Mouse (Mus musculus): ENCODE results near the gene Atrnl1. TPM values are rescaled to one million over a fixed set of nuclear protein-coding genes. Genes with fewer than 3 reads are reported as not detected.

Gene Atrnl1
- polyA plus RNA-seq, 1 experiment from 2014 or later = 5.0 TPM

DNA sequence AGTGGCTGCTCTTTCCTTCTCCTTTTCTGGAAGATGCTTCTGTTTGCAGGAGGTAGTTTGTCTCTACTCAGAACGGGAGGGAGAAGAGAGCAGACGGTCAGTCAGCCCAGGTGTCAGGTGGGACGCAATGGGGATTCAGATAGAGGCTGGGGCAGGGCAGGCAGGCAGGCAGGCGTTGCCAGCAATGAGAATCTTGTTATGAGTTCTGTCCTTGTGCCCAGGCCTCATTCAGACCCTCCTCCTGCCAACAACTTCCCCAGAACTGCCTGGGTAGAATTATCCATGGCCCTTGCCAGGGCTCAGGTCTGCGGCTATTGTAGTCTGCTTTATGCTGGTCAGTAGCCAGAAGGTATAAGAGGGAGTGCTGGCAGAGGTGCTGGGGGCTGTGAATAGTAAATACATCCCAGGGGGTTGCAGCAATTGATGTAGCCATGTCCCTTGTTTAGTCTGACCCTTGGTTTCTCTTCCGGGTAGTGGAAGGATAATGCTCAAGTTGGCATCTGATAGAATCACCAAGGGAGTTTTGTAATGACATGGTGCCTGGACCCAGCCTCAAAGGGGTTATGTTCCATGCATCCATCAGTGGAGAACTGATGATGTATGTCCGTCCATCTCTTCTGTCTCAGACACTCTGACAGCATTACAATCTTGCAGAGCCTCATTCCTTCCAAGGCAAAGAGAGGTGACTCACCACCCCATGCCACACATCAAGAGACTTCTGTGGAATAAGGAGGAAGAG, 554.2 kb downstream of the Atrnl1 start:
- H3K27ac ChIP-seq (ENCODE audit: low read depth, low read length) = no peak overlapping the region
- no peak overlapping the region; the same call in 1 of the 2 replicates for H3K4me2 ChIP-seq (ENCODE audit: low read depth, low read length, severe bottlenecking)

DNA sequence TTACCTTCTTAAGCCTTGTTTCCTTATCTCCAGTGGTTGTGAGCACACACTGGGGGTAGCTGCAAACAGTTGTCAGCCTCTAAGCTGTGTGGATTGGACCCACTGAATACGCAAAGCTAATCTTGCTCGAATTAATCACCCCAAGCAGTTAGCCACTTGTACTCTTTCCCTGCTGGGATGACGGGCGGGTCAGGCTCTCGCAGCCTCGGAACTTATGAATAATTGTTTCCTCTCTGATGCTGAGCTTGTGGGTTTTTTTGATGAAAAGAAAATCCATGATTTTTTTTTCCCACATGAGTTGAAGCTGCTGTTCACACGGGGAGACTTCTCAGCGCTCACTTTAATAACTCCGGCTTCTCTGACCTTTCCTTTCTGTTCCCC, 554.8 kb downstream of the Atrnl1 start:
- H3K27me3 ChIP-seq (ENCODE audit: control insufficient read depth, insufficient read depth, low read length) = 0 out of 2 replicates have a peak, but pooled peaks cover 3% of the 10 kb centered on the region
- H3K9ac ChIP-seq (ENCODE audit: low read length) = no peak overlapping the region
- H3K36me3 ChIP-seq (ENCODE audit: control insufficient read depth, insufficient read depth, low read length) = no peaks in the 10 kb centered on the region
- peak overlapping the region; percentile 2 for H3K4me2 ChIP-seq (ENCODE audit: low read depth, low read length, severe bottlenecking)
- WGBS = 25% methylated on average over 9 of the region's 9 CpGs
- H3K4me3 ChIP-seq (ENCODE audit: low read depth, low read length) = no peak overlapping the region
- H3K9me3 ChIP-seq (ENCODE audit: control insufficient read depth, low read length) = no peaks in the 10 kb centered on the region
- ATAC-seq (replicated peaks; ENCODE audit: low FRiP score) (no peak), DNase-seq (ENCODE audit: low spot score) (no peak)
- no peak overlapping the region for H3K27ac ChIP-seq (ENCODE audit: low read depth, low read length)
- peaks cover 6% of the 10 kb centered on the region; the same call in 1 of the 2 replicates for H3K4me1 ChIP-seq (replicated peaks; ENCODE audit: control insufficient read depth, insufficient read depth, low read length)

More for the DNA sequence above, 554.2 kb downstream of the Atrnl1 start:
- no peak overlapping the region for H3K9ac ChIP-seq (ENCODE audit: low read length)
- 82% methylated on average over 7 of the region's 7 CpGs for WGBS
- no peak overlapping the region for H3K4me3 ChIP-seq (ENCODE audit: low read depth, low read length)
- ATAC-seq (replicated peaks; ENCODE audit: low FRiP score) = no peak
- no peaks in the 10 kb centered on the region for H3K36me3 ChIP-seq (ENCODE audit: control insufficient read depth, insufficient read depth, low read length)
- H3K27me3 ChIP-seq (ENCODE audit: control insufficient read depth, insufficient read depth, low read length) = 0 out of 2 replicates have a peak, but pooled peaks cover 3% of the 10 kb centered on the region
- H3K9me3 ChIP-seq (ENCODE audit: control insufficient read depth, low read length) = no peaks in the 10 kb centered on the region
- no peak for DNase-seq (ENCODE audit: low spot score)
- peaks cover 6% of the 10 kb centered on the region; the same call in 1 of the 2 replicates for H3K4me1 ChIP-seq (replicated peaks; ENCODE audit: control insufficient read depth, insufficient read depth, low read length)

DNA sequence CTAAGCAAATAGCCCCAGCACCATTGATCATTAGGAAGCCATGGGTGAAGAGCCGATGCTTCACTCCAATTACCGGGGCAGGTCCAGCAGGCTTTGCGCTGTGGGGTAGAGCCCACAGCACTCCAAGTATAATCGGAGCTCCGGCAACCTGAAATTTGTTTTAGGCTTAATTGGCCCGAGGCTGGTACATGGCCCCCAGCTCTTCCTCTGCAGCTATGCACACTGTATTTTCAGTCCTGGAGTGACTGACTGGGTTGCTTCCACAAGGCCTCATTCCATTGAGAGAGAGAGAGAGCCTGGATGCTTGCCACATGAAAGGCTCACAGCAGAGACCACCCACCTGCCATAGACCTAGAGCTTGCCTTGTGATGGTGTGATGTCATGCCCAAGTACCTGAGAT, 555.3 kb downstream of the Atrnl1 start:
- H3K4me2 ChIP-seq (ENCODE audit: low read depth, low read length, severe bottlenecking) = peak overlapping the region; percentile 2

DNA sequence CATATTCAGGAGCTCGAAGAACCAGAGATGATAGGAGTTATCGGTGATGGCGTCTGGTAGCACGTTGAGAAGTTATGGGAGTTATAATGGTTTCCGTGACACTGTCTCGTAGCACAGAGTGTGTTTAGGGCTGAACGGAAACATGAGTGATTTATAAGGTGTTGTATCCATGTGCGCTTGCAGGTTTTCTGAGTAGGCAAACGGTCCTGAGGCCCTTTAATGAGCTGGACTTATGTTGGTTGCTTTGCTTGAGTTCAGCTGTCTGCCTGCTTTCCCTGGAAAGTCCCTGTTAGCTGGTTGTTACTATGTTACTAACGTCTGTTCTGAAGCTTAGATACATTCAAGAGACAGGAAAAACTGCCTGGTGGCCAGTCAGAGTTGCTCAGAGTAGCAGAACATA, 567.6 kb downstream of the Atrnl1 start:
- H3K9me3 ChIP-seq (ENCODE audit: control insufficient read depth, low read length) = no peaks in the 10 kb centered on the region

More for the DNA sequence above, 555.3 kb downstream of the Atrnl1 start:
- Histone ChIP-seq H3K27ac (ENCODE audit: low read depth, low read length) (no peak overlapping the region), H3K9ac (ENCODE audit: low read length) (no peak overlapping the region), H3K4me3 (ENCODE audit: low read depth, low read length) (no peak overlapping the region), H3K27me3 (ENCODE audit: control insufficient read depth, insufficient read depth, low read length) (0 out of 2 replicates have a peak, but pooled peaks cover 3% of the 10 kb centered on the region), H3K9me3 (ENCODE audit: control insufficient read depth, low read length) (no peaks in the 10 kb centered on the region), H3K4me1 (replicated peaks; ENCODE audit: control insufficient read depth, insufficient read depth, low read length) (peaks cover 6% of the 10 kb centered on the region; the same call in 1 of the 2 replicates), H3K36me3 (ENCODE audit: control insufficient read depth, insufficient read depth, low read length) (no peaks in the 10 kb centered on the region)
- peak; percentile 59 for DNase-seq (ENCODE audit: low spot score)
- 42% methylated on average over 6 of the region's 6 CpGs for WGBS
- peak; percentile 51; the same call in 1 of the 2 replicates for ATAC-seq (replicated peaks; ENCODE audit: low FRiP score)

DNA sequence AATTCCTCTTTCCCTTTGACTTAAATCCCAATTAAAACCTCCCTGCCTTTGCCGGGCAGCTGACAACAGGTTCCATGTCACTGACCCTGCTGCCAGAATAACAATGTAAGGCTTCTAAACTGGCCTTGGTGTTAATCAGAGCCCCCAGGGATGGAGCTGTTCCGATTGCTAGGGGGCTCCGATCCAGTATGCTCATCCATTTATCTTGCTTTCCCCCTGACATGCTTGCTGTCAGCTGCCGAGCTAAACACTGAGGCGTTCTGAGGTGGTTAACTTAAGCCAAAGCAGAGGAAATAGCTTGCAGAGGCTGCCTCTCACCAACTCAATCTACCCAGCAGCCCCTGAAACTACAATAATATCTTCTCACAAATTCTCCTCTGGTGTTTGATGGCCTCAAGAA, 569.9 kb downstream of the Atrnl1 start:
- Histone ChIP-seq H3K9me3 (ENCODE audit: control insufficient read depth, low read length) (no peaks in the 10 kb centered on the region), H3K4me2 (ENCODE audit: low read depth, low read length, severe bottlenecking) (no peak overlapping the region), H3K27me3 (ENCODE audit: control insufficient read depth, insufficient read depth, low read length) (no peaks in the 10 kb centered on the region), H3K27ac (ENCODE audit: low read depth, low read length) (no peak overlapping the region), H3K4me3 (ENCODE audit: low read depth, low read length) (no peak overlapping the region), H3K4me1 (replicated peaks; ENCODE audit: control insufficient read depth, insufficient read depth, low read length) (no peaks in the 10 kb centered on the region), H3K36me3 (ENCODE audit: control insufficient read depth, insufficient read depth, low read length) (no peaks in the 10 kb centered on the region), H3K9ac (ENCODE audit: low read length) (no peak overlapping the region)
- DNase-seq (ENCODE audit: low spot score) = no peak
- WGBS = 7% methylated on average over 5 of the region's 5 CpGs
- ATAC-seq (replicated peaks; ENCODE audit: low FRiP score) = no peak

More for the DNA sequence above, 567.6 kb downstream of the Atrnl1 start:
- Histone ChIP-seq H3K4me2 (ENCODE audit: low read depth, low read length, severe bottlenecking) (no peak overlapping the region), H3K27me3 (ENCODE audit: control insufficient read depth, insufficient read depth, low read length) (no peaks in the 10 kb centered on the region), H3K9ac (ENCODE audit: low read length) (no peak overlapping the region), H3K36me3 (ENCODE audit: control insufficient read depth, insufficient read depth, low read length) (no peaks in the 10 kb centered on the region), H3K27ac (ENCODE audit: low read depth, low read length) (no peak overlapping the region), H3K4me3 (ENCODE audit: low read depth, low read length) (no peak overlapping the region), H3K4me1 (replicated peaks; ENCODE audit: control insufficient read depth, insufficient read depth, low read length) (no peaks in the 10 kb centered on the region)
- ATAC-seq (replicated peaks; ENCODE audit: low FRiP score) (no peak), DNase-seq (ENCODE audit: low spot score) (no peak)
- 91% methylated on average over 10 of the region's 10 CpGs for WGBS

Small RNA genes within 50 kb of the gene (microRNA-seq; reads per million reads assigned to microRNA genes)
- not detected for gene Mir5623 (ENCODE audit: insufficient number of aligned reads)

Other genes starting within 250 kb of the Atrnl1 start
- gene Trub1, start 158.1 kb upstream of the Atrnl1 start, polyA plus RNA-seq (2014; fragmentation: Nextera tagmentation; extraction: Ambion mirVana) = 16.3 and 22.1 TPM in 2 replicates

Measured in forebrain, embryonic 11.5 days (tissue).